Mouse (Mus musculus) neural tube, embryonic 15.5 days (tissue): ENCODE results near the gene G530012D18Rik. TPM values are rescaled to one million over a fixed set of nuclear protein-coding genes. Genes with fewer than 3 reads are reported as not detected.
"Not testable (repeated sequence)": the region's sequence is repeated elsewhere in the genome, so short reads cannot be mapped to it uniquely, and the experiment has no call there.

Source experiments
- ATAC-seq: fragments of 200-750 bp; cut with Nextera tagmentation; 2 replicates; pipeline ENCODE4 v1.8.0; 2017; ENCODE audit warnings: mild to moderate bottlenecking, moderate TSS enrichment, moderate library complexity; ENCODE audit not compliant: low FRiP score
- H3K27ac ChIP-seq: fragments of 300-500 bp; sonication (generic); replicated peaks from 2 replicates; pipeline ENCODE4 v1.5.1; 2015; ENCODE audit warnings: mild to moderate bottlenecking, inconsistent platforms
- H3K27me3 ChIP-seq: fragments of 300-500 bp; sonication (generic); replicated peaks from 2 replicates; pipeline ENCODE4 v1.6.1; 2015; ENCODE audit warnings: inconsistent platforms
- H3K36me3 ChIP-seq: fragments of 300-500 bp; sonication (generic); 2 replicates; pipeline ENCODE4 v1.6.1; 2015; ENCODE audit warnings: inconsistent platforms
- H3K4me1 ChIP-seq: fragments of 300-500 bp; sonication (generic); 2 replicates; pipeline ENCODE4 v1.6.1; 2015; ENCODE audit warnings: inconsistent platforms
- H3K4me2 ChIP-seq: fragments of 300-500 bp; sonication (generic); 2 replicates; pipeline ENCODE4 v1.6.1; 2015; ENCODE audit warnings: inconsistent platforms, mild to moderate bottlenecking, moderate library complexity
- H3K4me3 ChIP-seq: fragments of 300-500 bp; sonication (generic); replicated peaks from 2 replicates; pipeline ENCODE4 v1.5.1; 2015; ENCODE audit warnings: mild to moderate bottlenecking, inconsistent platforms
- H3K9ac ChIP-seq: fragments of 300-500 bp; sonication (generic); replicated peaks from 2 replicates; pipeline ENCODE4 v1.6.1; 2015; ENCODE audit warnings: mild to moderate bottlenecking, inconsistent platforms
- H3K9me3 ChIP-seq: fragments of 300-500 bp; sonication (generic); replicated peaks from 2 replicates; pipeline ENCODE4 v1.6.1; 2016; ENCODE audit warnings: inconsistent platforms
- WGBS: fragments of 180-500 bp; shearing (Covaris S2); methylation state at CpG from one replicate; pipeline ENCODE4 v1.1.7; 2015; ENCODE audit warnings: mixed read lengths; 5-methylcytosine and 5-hydroxymethylcytosine counted together
- polyA plus RNA-seq: library from polyadenylated mRNA; unstranded; fragments of >200 nt; fragmentation: Nextera tagmentation; extraction: Ambion mirVana; gene quantifications from 2 replicates; pipeline ENCODE4 v1.2.1, GENCODE M21; 2015

The G530012D18Rik gene
- polyA plus RNA-seq, 1 experiment from 2014 or later: not detected

DNA sequence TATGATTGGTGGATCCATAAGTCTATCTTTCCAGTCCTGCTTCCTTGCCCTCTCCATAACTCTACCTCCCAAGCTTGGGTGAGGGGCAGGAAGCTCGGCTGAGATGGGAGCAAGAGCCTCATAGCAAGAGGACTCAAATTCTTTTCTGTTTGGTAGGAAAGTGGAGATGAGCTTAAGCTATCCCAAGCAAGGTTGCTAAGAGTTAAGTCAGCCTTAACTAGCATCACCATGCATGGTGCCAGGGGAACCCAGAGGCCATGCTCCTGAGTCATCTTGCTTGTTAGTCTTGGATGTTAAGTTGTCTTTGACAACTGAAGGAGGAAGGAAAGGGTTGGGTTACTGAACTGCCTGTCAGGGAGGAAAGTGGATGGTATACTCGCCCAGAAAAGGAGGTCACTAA lies 13.2 kb downstream of the G530012D18Rik start:
- H3K4me3 ChIP-seq, H3K9me3 ChIP-seq, H3K4me1 ChIP-seq, H3K27ac ChIP-seq, H3K27me3 ChIP-seq, H3K4me2 ChIP-seq, ATAC-seq, H3K9ac ChIP-seq, H3K36me3 ChIP-seq: not testable (repeated sequence)
- WGBS: 78% methylated on average over 1 of the region's 2 CpGs

- ATAC-seq, H3K9me3 ChIP-seq, H3K4me3 ChIP-seq, H3K4me1 ChIP-seq, H3K9ac ChIP-seq, H3K27ac ChIP-seq, H3K27me3 ChIP-seq, H3K36me3 ChIP-seq, H3K4me2 ChIP-seq: not testable (repeated sequence)
- 85% methylated on average over 8 of the region's 8 CpGs for WGBS
Measured at GRCm38 (mm10) chr1:85592526-85592925, 17.1 kb downstream of the G530012D18Rik start.

DNA sequence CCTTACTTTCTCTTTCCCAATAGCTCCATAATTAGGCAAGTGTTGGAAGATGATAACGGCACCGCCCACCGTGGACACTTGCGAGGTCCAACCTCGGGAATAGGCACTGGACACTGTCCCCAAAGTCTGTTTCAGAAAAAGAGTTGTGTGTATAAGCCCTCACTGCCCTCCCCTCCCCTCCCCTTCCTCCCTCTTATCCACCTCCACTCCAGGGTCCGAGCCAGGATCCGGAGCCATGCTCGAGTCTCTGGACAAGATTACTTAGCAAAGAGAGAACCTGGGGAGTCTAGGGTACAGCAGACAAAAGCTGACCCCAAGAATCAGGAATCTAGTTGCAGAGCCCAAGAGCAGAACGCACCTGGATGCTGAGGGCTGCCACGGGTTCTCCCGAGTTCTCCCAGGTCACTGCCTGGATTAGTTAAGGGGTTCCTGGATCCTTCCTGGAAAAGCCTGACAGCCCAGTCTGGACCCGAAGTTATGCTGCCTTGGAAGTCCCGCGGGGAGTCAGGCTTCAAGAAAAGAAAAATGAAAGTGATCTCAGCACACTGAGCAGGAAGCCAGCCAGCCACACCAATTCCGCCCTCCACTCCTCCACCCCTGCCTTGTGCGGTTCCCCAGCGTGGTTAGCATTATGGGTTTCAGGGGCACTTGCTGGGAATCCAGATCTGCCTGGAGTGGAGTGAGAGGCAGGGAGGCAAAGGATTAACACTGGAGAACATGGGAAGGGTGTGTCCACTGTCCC lies 23.0 kb downstream of the G530012D18Rik start, which contains the start of gene Sp110:
Gene Sp110, minus strand, starts transcription at position 547 of the 742 bp plus-strand sequence.
- not testable (repeated sequence) for H3K9ac ChIP-seq, H3K4me1 ChIP-seq, H3K36me3 ChIP-seq, H3K27me3 ChIP-seq, H3K9me3 ChIP-seq, H3K4me2 ChIP-seq, H3K27ac ChIP-seq, ATAC-seq, H3K4me3 ChIP-seq
- 77% methylated on average over 17 of the region's 17 CpGs for WGBS

DNA sequence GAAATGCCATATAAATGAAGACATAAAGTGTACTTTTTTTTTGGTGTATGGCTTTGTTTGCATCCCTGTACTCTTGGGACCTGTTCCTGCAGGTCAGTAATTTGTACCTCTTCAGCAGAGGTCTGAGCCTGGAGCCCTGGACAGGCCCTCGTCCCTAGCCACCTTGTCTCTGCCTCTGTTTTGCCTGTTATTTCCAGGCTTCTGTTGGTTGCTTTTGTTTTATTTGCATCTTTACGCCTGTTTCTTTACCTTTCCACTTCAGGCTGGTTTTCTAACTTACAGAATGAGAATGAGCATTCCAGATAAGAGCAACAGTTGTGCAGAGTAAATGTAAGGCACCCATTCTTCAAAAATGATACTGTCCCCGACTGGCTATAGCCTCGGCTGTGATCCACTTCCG lies 24.6 kb downstream of the G530012D18Rik start, which contains the start of gene Sp140:
Gene Sp140, plus strand, starts transcription at position 301 of the 400 bp plus-strand sequence.
- not testable (repeated sequence) for H3K27ac ChIP-seq, H3K27me3 ChIP-seq, ATAC-seq

DNA sequence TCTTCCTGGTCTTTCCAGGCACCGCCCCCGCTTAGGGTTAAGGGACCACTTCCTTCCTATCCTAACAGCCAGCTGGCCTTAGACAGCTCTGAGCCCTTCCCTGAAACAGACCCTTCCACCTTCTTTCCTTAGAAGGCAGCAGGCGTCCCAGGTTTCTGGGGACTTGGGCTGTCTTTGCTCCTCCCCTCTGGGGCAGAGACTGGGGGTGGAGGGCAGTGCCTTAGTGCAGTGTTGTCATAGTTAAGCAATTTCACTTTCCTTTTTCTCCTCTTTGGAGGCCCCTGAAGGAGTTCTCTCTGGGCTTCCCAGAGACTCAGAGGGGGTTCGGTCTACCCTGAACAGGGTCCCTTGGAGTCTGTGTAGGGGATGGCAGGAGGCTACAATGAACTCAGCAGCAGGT lies 25.3 kb downstream of the G530012D18Rik start:
- not testable (repeated sequence) for ATAC-seq, H3K4me3 ChIP-seq

More for the DNA sequence above, 24.6 kb downstream of the G530012D18Rik start, which contains the start of gene Sp140:
- H3K4me3 ChIP-seq, H3K4me1 ChIP-seq, H3K9me3 ChIP-seq, H3K36me3 ChIP-seq, H3K9ac ChIP-seq, H3K4me2 ChIP-seq: not testable (repeated sequence)
- WGBS: no CpG with 5 or more reads among the region's 5 CpGs

GRCm38 (mm10) chr1:85604341-85604740 lies 28.9 kb downstream of the G530012D18Rik start:
- H3K36me3 ChIP-seq, ATAC-seq, H3K27me3 ChIP-seq, H3K27ac ChIP-seq, H3K9ac ChIP-seq, H3K4me2 ChIP-seq, H3K4me3 ChIP-seq, H3K4me1 ChIP-seq, H3K9me3 ChIP-seq: not testable (repeated sequence)
- WGBS: 83% methylated on average over 1 of the region's 1 CpGs

More for the DNA sequence above, 25.3 kb downstream of the G530012D18Rik start:
- not testable (repeated sequence) for H3K27me3 ChIP-seq, H3K9ac ChIP-seq, H3K27ac ChIP-seq, H3K36me3 ChIP-seq, H3K4me1 ChIP-seq, H3K4me2 ChIP-seq, H3K9me3 ChIP-seq
- WGBS: 64% methylated on average over 4 of the region's 4 CpGs

DNA sequence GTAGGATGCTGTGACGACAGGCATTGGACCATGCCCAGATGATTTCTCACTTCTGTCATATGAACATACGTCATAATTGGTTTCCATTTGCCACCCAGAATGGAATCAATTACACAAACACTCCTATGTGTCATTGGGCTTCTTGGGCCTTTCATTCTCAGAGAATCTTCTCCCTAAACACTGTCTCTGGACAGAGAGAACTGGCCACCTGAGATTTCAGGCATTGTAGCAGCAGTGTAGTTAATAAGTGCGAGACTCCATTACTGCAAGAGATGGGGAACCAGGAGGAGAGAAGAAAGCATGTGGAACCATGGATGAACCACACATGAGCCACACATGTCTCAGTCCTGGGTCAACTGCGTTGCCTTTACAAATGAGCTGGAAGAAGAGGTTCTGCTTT lies 32.9 kb downstream of the G530012D18Rik start:
- H3K27me3 ChIP-seq, H3K4me2 ChIP-seq, H3K4me1 ChIP-seq, ATAC-seq, H3K9ac ChIP-seq, H3K9me3 ChIP-seq, H3K27ac ChIP-seq, H3K4me3 ChIP-seq, H3K36me3 ChIP-seq: not testable (repeated sequence)
- 83% methylated on average over 3 of the region's 4 CpGs for WGBS

GRCm38 (mm10) chr1:85610581-85610980 lies 35.1 kb downstream of the G530012D18Rik start:
- H3K4me2 ChIP-seq, H3K27ac ChIP-seq, H3K36me3 ChIP-seq, H3K9ac ChIP-seq, H3K4me1 ChIP-seq, H3K4me3 ChIP-seq, ATAC-seq, H3K9me3 ChIP-seq, H3K27me3 ChIP-seq: not testable (repeated sequence)
- WGBS: no CpG with 5 or more reads among the region's 4 CpGs

DNA sequence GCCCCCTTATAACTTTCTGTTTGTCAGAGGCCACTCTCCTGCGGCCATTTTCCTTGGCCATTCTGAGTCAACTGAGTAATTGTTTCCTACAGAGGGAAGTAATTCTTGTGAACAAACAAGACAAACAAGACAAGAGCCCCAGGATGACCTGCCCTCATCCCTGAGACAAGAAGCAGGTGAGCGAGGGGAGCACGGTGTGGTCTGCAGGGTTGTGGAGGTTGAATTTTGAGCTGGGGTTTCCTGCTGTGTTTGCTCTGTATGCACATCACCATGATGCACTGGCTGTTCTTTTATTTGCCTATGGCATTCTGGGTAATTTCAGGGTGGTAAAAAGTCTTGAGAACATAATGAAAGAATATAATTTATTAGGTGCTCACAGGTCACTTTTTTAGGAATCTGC lies 39.6 kb downstream of the G530012D18Rik start:
- H3K36me3 ChIP-seq, H3K9ac ChIP-seq, H3K27me3 ChIP-seq, H3K27ac ChIP-seq, H3K4me1 ChIP-seq, H3K9me3 ChIP-seq, ATAC-seq, H3K4me3 ChIP-seq, H3K4me2 ChIP-seq: not testable (repeated sequence)
- WGBS: 92% methylated on average over 3 of the region's 3 CpGs

- not testable (repeated sequence) for H3K9ac ChIP-seq, H3K4me1 ChIP-seq, H3K27ac ChIP-seq, H3K9me3 ChIP-seq, H3K36me3 ChIP-seq, H3K4me3 ChIP-seq, ATAC-seq, H3K27me3 ChIP-seq, H3K4me2 ChIP-seq
- WGBS: 69% methylated on average over 3 of the region's 3 CpGs
Measured at GRCm38 (mm10) chr1:85615819-85616218, 40.3 kb downstream of the G530012D18Rik start.

DNA sequence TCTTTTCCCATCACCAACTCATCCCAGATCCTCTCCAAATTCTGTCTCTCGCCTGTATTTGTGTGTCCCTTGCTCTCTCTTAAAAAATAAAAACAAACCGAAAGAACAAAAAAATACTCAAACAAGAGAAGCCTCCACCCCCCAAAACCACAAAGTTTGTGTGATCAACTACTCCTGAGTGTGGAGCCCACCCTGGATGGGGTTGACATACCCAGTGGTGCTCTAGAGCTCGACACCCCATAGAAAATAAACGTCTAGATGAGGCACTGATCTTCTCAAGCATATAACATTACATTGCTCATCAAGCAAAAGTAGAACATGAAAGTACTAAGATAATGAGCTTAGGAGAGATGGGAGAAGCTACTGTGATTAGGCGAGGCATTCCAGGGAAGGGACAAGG lies 41.7 kb downstream of the G530012D18Rik start:
- not testable (repeated sequence) for H3K9ac ChIP-seq, H3K4me2 ChIP-seq, H3K27me3 ChIP-seq, H3K4me1 ChIP-seq, H3K9me3 ChIP-seq, ATAC-seq, H3K4me3 ChIP-seq, H3K36me3 ChIP-seq, H3K27ac ChIP-seq
- 66% methylated on average over 4 of the region's 5 CpGs for WGBS

GRCm38 (mm10) chr1:85618689-85619088 lies 43.2 kb downstream of the G530012D18Rik start:
- H3K9ac ChIP-seq, H3K36me3 ChIP-seq, H3K27ac ChIP-seq, H3K4me1 ChIP-seq, H3K4me3 ChIP-seq, H3K4me2 ChIP-seq, ATAC-seq, H3K27me3 ChIP-seq, H3K9me3 ChIP-seq: not testable (repeated sequence)
- 65% methylated on average over 1 of the region's 1 CpGs for WGBS
